Mouse (Mus musculus): ENCODE data around the gene Lin7a.

GRCm38 (mm10) chr10:107323865-107324264 lies 52.4 kb downstream of the Lin7a start:
- TF ChIP-seq GATA1 (IDR thresholded peaks at IDR 0.05; ENCODE audit: low read length) (no peak), TAL1 (IDR thresholded peaks at IDR 0.05; ENCODE audit: low read length) (no peak)

All from erythroblast, embryonic 14.5 days (primary cell).